Mouse (Mus musculus): ENCODE measurements around the gene Nell2.

DNA sequence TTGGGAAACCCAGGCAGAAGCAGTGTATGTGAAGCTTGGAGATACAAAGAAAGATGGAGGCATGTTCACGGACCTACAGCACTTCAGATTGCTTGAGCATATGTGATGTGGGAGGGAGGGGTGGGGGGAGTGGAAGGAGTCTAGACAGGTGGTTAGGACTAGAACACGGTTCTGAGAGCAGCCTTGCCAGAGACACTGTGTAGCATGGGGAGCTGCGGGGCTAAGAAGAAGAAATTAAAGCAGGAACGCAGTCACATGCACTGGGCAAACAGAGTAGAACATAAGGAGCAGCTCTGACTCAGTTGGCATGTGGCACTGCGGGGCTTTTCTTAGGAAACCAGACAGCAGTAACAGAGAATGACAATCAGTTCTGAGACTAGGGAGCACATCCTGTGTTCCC lies 40.4 kb downstream of the Nell2 start:
- TF ChIP-seq MYOD1 (IDR thresholded peaks at IDR 0.05; ENCODE audit: control insufficient read depth in 1 of 3, insufficient read length in 2 of 3, low read depth in 2 of 3) (no peak), TCF12 (IDR thresholded peaks at IDR 0.05; ENCODE audit: insufficient read depth, poor library complexity, severe bottlenecking) (no peak), POLR2A (IDR thresholded peaks at IDR 0.05; ENCODE audit: insufficient read length, low read depth) (no peak), USF1 (IDR thresholded peaks at IDR 0.05; ENCODE audit: low read depth) (no peak), CEBPB (IDR thresholded peaks at IDR 0.05; ENCODE audit: insufficient read depth, poor library complexity, severe bottlenecking) (no peak), E2F4 (IDR thresholded peaks at IDR 0.05; ENCODE audit: insufficient read depth) (no peak), MYOG (IDR thresholded peaks at IDR 0.05; ENCODE audit: control insufficient read depth in 1 of 3, insufficient read depth in 1 of 3, insufficient read length in 2 of 3, low read depth in 2 of 3) (no peak), MAX (IDR thresholded peaks at IDR 0.05; ENCODE audit: low read depth) (no peak), POLR2AphosphoS2 (IDR thresholded peaks at IDR 0.05; ENCODE audit: insufficient read length, low read depth) (no peak)
